Mouse (Mus musculus) liver, postnatal 0 days (tissue): ENCODE measurements at regions not wholly inside any gene's neighbourhood (a gene's known extent, or its start where the extent isn't known, plus 50 kb on each side); places are given as distances from the start of the nearest gene placed in this dataset.

Source experiments
- ATAC-seq: fragments of 200-750 bp; cut with Nextera tagmentation; 2 replicates; pipeline ENCODE4 v1.8.0; 2017; ENCODE audit warnings: mild to moderate bottlenecking, moderate library complexity
- DNase-seq: peaks from one replicate; pipeline ENCODE4 v3.0.0-alpha.2; 2016
- H3K27ac ChIP-seq: fragments of 300-500 bp; sonication (generic); 2 replicates; pipeline ENCODE4 v1.5.1; 2014; ENCODE audit warnings: antibody characterized with exemption, moderate library complexity, mild to moderate bottlenecking, low read depth
- H3K27me3 ChIP-seq: fragments of 300-500 bp; sonication (generic); 2 replicates; pipeline ENCODE4 v1.6.1; 2014; ENCODE audit warnings: low read length, control low read depth, mixed read lengths; ENCODE audit not compliant: insufficient read depth
- H3K36me3 ChIP-seq: fragments of 300-500 bp; sonication (generic); replicated peaks from 2 replicates; pipeline ENCODE4 v1.6.1; 2014; ENCODE audit warnings: mild to moderate bottlenecking, control low read depth, low read length, moderate library complexity, mixed read lengths; ENCODE audit not compliant: insufficient read depth
- H3K4me1 ChIP-seq: fragments of 300-500 bp; sonication (generic); 2 replicates; pipeline ENCODE4 v1.6.1; 2014; ENCODE audit warnings: antibody characterized with exemption, mild to moderate bottlenecking, control low read depth; ENCODE audit not compliant: insufficient read depth
- H3K4me2 ChIP-seq: fragments of 300-500 bp; sonication (generic); 2 replicates; pipeline ENCODE4 v1.6.1; 2014; ENCODE audit warnings: low read depth, mild to moderate bottlenecking, low read length, moderate library complexity, mixed read lengths
- H3K4me3 ChIP-seq: fragments of 300-500 bp; sonication (generic); 2 replicates; pipeline ENCODE4 v1.5.1; 2014; ENCODE audit warnings: low read depth, low read length
- H3K9ac ChIP-seq: fragments of 300-500 bp; sonication (generic); replicated peaks from 2 replicates; pipeline ENCODE4 v1.6.1; 2014; ENCODE audit warnings: mild to moderate bottlenecking, moderate library complexity
- H3K9me3 ChIP-seq: fragments of 300-500 bp; sonication (generic); 2 replicates; pipeline ENCODE4 v1.6.1; 2016; ENCODE audit warnings: mild to moderate bottlenecking, control low read depth, low read length, mixed read lengths
- CTCF ChIP-seq: sonication (generic); IDR thresholded peaks from 2 replicates; pipeline ENCODE4 v1.5.1; 2016; ENCODE audit warnings: antibody characterized with exemption, low read depth
- EP300 ChIP-seq: IDR thresholded peaks from 2 replicates; pipeline ENCODE4 v1.6.1; 2016; ENCODE audit warnings: antibody characterized with exemption, low read depth, mild to moderate bottlenecking
- WGBS: fragments of 180-500 bp; shearing (Covaris S2); extraction: QIAGEN DNeasy Blood & Tissue Kit; methylation state at CpG from one replicate; pipeline ENCODE4 v1.1.7; 2014; ENCODE audit not compliant: insufficient replicate concordance; 5-methylcytosine and 5-hydroxymethylcytosine counted together

- no peak for TF ChIP-seq CTCF
- no peak for TF ChIP-seq EP300
- Histone ChIP-seq H3K4me2 (no peak overlapping the region), H3K9ac (no peak overlapping the region), H3K27ac (no peak overlapping the region), H3K4me3 (no peak overlapping the region), H3K36me3 (no peaks in the 10 kb centered on the region), H3K27me3 (no peaks in the 10 kb centered on the region), H3K9me3 (no peaks in the 10 kb centered on the region), H3K4me1 (no peaks in the 10 kb centered on the region)
- 45% methylated on average over 2 of the region's 2 CpGs for WGBS
- ATAC-seq (no peak), DNase-seq (no peak)
Measured at GRCm38 (mm10) chrX:23499320-23499719, 134.4 kb upstream of the Klhl13 start.

DNA sequence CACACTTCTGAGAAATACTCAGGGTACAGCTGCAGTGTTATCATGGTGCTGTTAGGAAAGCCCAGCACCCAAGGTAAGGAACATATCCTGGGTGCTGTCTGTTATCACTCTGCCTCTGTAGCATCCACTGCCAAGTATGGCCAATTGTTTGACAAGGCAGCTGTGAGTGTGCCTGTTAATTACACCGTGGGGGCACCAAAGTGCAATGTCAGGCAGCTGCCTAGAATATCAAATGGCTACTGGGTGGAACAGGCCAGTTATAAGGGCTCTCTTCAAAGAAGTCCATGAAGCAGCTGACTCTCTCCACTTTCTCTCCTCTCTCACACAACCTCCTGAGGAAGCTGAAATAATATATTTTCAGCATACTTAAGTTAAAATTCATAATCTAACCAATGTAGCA, 130.3 kb upstream of the Klhl13 start:
- no peak for TF ChIP-seq EP300

GRCm38 (mm10) chrX:23476868-23477267, 112.0 kb upstream of the Klhl13 start:
- 44% methylated on average over 1 of the region's 1 CpGs for WGBS
- Histone ChIP-seq H3K4me1 (no peaks in the 10 kb centered on the region), H3K27me3 (no peaks in the 10 kb centered on the region), H3K36me3 (no peaks in the 10 kb centered on the region), H3K4me2 (no peak overlapping the region), H3K9ac (no peak overlapping the region), H3K9me3 (no peaks in the 10 kb centered on the region), H3K4me3 (no peak overlapping the region), H3K27ac (no peak overlapping the region)
- ATAC-seq (no peak), DNase-seq (no peak)
- no peak for TF ChIP-seq EP300
- TF ChIP-seq CTCF = no peak

More for the DNA sequence above, 130.3 kb upstream of the Klhl13 start:
- ATAC-seq = no peak
- no peaks in the 10 kb centered on the region for H3K4me1 ChIP-seq
- no peak for DNase-seq
- WGBS = 26% methylated on average over 1 of the region's 1 CpGs
- H3K9ac ChIP-seq = no peak overlapping the region
- H3K4me3 ChIP-seq = no peak overlapping the region
- H3K9me3 ChIP-seq = no peaks in the 10 kb centered on the region
- no peak overlapping the region for H3K4me2 ChIP-seq
- no peak overlapping the region for H3K27ac ChIP-seq
- H3K27me3 ChIP-seq = no peaks in the 10 kb centered on the region
- H3K36me3 ChIP-seq = no peaks in the 10 kb centered on the region

GRCm38 (mm10) chrX:23466031-23466430, 101.1 kb upstream of the Klhl13 start:
- H3K9me3 ChIP-seq = no peaks in the 10 kb centered on the region
- ATAC-seq = no peak
- H3K9ac ChIP-seq = no peak overlapping the region
- H3K4me2 ChIP-seq = no peak overlapping the region
- TF ChIP-seq EP300 (no peak), CTCF (no peak)
- no peaks in the 10 kb centered on the region for H3K4me1 ChIP-seq
- no peaks in the 10 kb centered on the region for H3K36me3 ChIP-seq
- H3K27ac ChIP-seq = no peak overlapping the region
- DNase-seq = no peak
- H3K4me3 ChIP-seq = no peak overlapping the region
- no peaks in the 10 kb centered on the region for H3K27me3 ChIP-seq

DNA sequence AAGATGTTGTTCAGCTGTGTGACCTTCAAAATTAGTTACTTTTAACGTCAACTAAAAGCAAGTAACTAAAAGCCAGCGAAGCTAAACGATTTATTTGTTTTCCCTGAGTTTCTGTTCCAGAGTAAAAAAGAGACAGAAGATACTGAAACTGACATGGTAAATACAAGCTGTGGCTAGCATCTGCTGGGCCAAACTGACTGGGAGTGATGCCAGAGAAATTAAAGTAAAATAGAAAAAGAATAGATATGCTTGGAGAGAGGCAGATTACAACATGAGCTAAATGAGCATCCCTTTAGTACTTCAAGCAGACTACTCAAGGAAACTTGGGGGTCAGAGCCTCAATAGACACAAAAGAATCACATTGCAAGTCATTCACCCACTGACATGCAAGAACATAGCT, 88.7 kb upstream of the Klhl13 start:
- H3K4me2 ChIP-seq = no peak overlapping the region
- H3K4me1 ChIP-seq = no peaks in the 10 kb centered on the region
- H3K27me3 ChIP-seq = no peaks in the 10 kb centered on the region
- H3K4me3 ChIP-seq = no peak overlapping the region
- no peak for TF ChIP-seq EP300
- no peak for TF ChIP-seq CTCF
- DNase-seq = no peak
- no peaks in the 10 kb centered on the region for H3K9me3 ChIP-seq
- no peak overlapping the region for H3K27ac ChIP-seq
- 71% methylated on average over 3 of the region's 3 CpGs for WGBS
- no peaks in the 10 kb centered on the region for H3K36me3 ChIP-seq
- no peak overlapping the region for H3K9ac ChIP-seq
- no peak for ATAC-seq

DNA sequence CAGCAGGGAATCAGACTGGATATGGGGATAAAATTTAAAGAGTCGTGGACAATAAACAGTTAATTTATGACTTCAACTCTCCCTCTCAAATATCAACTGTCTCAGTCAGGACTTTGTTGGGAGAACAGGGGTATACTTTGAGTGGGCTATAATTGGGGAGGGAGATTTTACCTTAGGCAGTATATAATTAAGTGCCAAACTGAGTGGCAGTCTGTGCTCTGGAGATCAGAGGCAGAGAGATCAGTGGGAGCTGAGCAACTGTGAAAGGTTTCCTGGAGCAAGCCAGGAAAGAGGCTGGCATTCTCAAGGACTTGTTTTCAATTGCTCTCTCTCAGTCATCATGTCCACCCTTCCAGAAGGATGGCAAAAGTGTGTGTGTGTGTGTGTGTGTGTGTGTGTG, 57.9 kb upstream of the Klhl13 start:
- Histone ChIP-seq H3K4me3 (no peak overlapping the region), H3K27ac (no peak overlapping the region), H3K36me3 (no peaks in the 10 kb centered on the region), H3K4me2 (no peak overlapping the region), H3K27me3 (no peaks in the 10 kb centered on the region), H3K9me3 (no peaks in the 10 kb centered on the region), H3K4me1 (no peaks in the 10 kb centered on the region), H3K9ac (no peak overlapping the region)
- DNase-seq (no peak), ATAC-seq (no peak)
- 61% methylated on average over 1 of the region's 1 CpGs for WGBS
- no peak for TF ChIP-seq EP300
- TF ChIP-seq CTCF = no peak

DNA sequence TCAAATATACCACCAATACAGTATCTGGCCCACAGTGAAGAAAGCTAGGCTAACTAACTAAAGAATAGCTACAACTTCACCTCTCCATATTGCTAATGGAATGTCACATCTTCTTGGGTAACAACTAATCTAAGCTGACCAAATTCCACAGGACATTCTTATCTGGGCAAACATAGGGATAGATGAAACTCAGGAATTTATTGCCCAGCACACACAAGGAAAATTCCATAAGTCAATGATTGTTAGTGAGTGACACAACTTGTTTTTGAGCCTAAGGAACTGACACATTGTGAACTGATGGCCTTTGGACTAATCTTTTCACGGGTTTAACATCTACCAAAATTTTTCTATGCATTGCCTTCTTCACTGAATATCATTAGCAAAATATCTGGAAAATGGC, 52.6 kb upstream of the Klhl13 start:
- Histone ChIP-seq H3K9ac (no peak overlapping the region), H3K27me3 (no peaks in the 10 kb centered on the region), H3K4me1 (no peaks in the 10 kb centered on the region), H3K9me3 (no peaks in the 10 kb centered on the region), H3K27ac (no peak overlapping the region), H3K4me2 (no peak overlapping the region), H3K4me3 (no peak overlapping the region), H3K36me3 (no peaks in the 10 kb centered on the region)
- DNase-seq (no peak), ATAC-seq (peak; percentile 49; the same call in 1 of the 2 replicates)
- no peak for TF ChIP-seq EP300
- TF ChIP-seq CTCF = no peak
- 48% methylated on average over 1 of the region's 1 CpGs for WGBS
